Mouse (Mus musculus) testis, adult 2 months (tissue): Measurements from ENCODE around the gene Sugct.

Experiments
- CTCF ChIP-seq: fragments of 200-500 bp; IDR thresholded peaks from 2 replicates; pipeline ENCODE4 v1.5.1; 2012; ENCODE audit warnings: low read depth, mild to moderate bottlenecking, inconsistent platforms, low read length, moderate library complexity; ENCODE audit not compliant: control insufficient read depth, insufficient read depth, insufficient replicate concordance
- POLR2A ChIP-seq: fragments of 200-500 bp; IDR thresholded peaks from 2 replicates; pipeline ENCODE4 v1.6.1; 2012; ENCODE audit warnings: low read depth, mild to moderate bottlenecking, inconsistent platforms, low read length, moderate library complexity; ENCODE audit not compliant: control insufficient read depth

DNA sequence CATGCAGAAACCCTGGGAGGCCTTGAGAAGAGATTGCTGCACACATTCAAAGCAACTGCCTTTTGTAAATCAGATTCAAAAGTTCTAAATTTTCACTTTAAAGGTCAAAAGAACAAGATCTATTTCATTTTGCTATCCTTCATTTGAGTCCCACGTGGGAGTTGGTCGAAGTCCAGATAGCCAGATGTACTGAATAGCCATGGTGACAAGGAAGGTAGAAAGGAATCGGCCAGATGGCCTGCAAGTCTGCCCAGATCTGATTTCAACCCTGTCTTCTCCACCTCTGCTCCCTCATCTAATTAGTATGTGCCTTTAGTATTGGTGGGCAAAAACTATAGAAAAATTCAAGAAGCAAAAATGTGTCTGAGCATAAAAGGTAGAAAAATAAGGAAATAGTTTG lies 478.8 kb downstream of the Sugct start:
- TF ChIP-seq POLR2A (no peak), CTCF (no peak)
